Mouse (Mus musculus): ENCODE measurements around the gene Mybpc3. TPM values are rescaled to one million over a fixed set of nuclear protein-coding genes. Genes with fewer than 3 reads are reported as not detected.

Gene Mybpc3
- total RNA-seq, 2 experiments from 2014 or later, result 0.07 TPM; not detected in 1

DNA sequence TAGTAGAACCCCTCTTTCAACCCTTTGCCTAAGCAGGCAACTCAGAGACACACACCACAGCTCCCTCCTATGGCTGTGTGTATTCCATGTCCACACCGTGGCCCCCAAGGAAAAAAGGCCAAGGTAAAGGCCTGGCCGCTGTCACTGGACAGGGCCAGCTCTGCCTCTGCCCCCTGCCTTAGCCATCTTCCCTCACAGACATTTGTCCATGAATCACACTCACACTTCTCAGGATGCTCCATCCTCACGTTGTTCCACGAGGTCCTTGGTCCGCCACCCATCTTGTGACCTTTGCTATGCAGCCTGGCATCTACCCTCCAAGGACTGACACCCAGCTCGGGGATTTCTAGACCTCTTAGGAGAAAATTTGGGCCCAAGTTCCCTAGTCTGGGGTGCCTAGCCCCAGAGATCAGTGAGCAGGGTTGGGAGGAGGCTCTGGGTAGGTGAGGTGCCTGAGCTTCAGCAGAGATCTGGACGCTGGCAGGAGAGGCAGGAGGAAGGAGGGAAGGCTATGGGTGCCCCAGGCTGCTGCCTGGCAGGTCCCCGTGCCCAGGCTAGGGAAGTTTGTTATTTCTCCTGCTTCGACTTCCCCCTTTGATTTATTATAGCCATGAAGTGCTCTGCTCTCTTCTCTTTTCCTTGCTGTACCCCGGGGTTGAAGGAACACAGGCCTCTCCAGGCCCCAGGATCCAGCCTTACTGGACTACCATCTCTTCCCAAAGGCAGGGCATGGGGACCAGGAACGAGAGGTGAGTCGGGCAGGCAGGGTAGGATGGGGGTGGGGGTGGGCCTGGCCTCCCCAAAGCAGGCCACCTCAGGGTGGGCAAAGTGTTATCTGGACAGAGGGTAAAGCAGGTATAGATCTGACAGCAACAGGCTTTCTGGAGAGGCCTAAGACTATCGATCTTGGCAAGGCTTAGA is 35.9 kb upstream of the Mybpc3 start, which contains the start of gene Spi1:
Spi1 (plus strand) TSS at position 616 of the 921 bp plus-strand sequence.
- H3K27ac ChIP-seq, result peak within 1 kb of the TSS; percentile 68
- no peak for TF ChIP-seq CTCF (conservative IDR thresholded peaks at IDR 0.05)
- H3K4me3 ChIP-seq, result no peak within 1 kb of the TSS
- DNase-seq (ENCODE audit: low spot score in 2 of 2), result no peak

DNA sequence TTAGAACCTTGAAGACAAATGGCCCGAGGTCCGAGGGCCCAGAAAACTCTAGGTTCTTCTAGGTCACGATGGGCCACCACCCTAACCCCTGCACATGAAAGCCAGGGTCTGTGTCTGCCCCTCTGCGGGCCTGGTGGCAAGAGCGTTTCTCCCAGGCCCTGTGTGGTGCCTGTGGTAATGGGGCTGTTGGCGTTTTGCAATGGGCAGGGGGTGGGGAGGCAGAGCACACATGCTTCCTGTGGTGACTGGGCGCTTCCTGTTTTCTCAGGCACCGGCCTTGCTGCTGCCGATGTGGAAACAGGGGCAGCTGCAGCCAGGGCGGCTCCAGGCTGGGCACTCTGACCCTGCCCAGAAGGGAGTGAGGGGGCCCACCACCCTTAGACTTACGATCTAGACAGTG is 35.1 kb upstream of the Mybpc3 start:
- no peak for TF ChIP-seq CTCF (conservative IDR thresholded peaks at IDR 0.05)
- peak overlapping the region; percentile 68 for H3K27ac ChIP-seq
- H3K4me3 ChIP-seq, result no peak overlapping the region
- no peak for DNase-seq (ENCODE audit: low spot score in 2 of 2)

DNA sequence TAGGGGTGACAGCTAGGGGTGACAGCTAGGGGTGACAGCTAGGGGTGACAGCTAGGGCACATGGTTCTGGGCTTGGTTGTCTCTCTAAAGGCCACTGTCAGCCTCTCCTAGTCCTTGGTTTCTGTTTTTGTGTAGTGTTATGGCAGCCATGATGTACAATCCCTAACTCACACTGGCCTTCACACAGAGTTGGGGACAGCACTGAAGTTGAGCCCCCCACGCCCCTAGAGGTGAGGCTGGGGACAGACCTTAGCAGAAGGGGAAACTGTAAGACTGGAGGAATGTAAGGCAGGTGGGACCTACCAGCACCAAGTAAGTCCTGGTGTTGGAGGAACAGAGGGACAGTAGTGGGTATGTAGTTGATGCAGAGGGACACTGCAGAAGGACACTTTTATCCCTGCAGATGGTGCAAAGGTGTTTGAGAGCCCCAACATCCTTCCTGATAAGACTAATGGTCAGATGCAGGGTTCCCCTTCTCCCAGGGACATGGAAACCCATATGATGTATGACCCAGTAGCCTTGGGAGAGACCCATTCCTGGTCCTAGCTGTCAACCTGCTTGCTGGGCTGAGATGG is 34.5 kb upstream of the Mybpc3 start:
- peak overlapping the region; percentile 68 for H3K27ac ChIP-seq
- no peak for TF ChIP-seq CTCF (conservative IDR thresholded peaks at IDR 0.05)
- no peak for DNase-seq (ENCODE audit: low spot score in 2 of 2)
- H3K4me3 ChIP-seq, result no peak overlapping the region

DNA sequence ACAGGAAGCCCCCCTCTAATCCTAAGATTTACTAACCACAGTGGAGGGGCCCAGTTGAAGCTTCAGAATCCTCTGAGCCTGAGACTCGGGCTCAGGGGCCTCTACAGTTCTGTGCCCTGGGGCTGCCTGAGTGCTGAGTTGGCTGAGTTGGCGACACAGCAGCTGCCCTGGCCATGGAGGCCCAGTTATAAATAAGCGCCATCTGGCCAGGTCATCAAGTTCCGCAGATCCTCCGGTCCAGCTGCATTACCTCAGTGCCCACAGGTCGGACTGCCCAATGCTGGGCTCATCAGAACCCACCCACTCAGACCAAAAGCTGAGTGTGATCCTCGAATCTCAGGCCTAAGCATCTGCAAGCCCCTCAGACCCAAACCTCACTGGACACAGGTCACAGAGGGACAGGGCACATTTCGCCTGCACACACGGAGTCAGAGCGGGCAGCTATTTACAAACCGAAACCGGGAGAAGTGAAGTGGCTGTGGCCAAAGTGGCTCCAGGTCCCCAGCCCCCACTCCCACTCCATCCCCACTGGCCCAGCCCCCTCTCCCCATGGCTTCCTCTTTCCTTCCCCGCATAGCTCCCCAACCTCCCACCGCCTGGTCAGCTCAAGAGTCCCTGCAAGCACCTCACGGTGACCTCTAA is 33.6 kb upstream of the Mybpc3 start:
- DNase-seq (ENCODE audit: low spot score in 2 of 2), result no peak
- peak overlapping the region; percentile 68 for H3K27ac ChIP-seq

DNA sequence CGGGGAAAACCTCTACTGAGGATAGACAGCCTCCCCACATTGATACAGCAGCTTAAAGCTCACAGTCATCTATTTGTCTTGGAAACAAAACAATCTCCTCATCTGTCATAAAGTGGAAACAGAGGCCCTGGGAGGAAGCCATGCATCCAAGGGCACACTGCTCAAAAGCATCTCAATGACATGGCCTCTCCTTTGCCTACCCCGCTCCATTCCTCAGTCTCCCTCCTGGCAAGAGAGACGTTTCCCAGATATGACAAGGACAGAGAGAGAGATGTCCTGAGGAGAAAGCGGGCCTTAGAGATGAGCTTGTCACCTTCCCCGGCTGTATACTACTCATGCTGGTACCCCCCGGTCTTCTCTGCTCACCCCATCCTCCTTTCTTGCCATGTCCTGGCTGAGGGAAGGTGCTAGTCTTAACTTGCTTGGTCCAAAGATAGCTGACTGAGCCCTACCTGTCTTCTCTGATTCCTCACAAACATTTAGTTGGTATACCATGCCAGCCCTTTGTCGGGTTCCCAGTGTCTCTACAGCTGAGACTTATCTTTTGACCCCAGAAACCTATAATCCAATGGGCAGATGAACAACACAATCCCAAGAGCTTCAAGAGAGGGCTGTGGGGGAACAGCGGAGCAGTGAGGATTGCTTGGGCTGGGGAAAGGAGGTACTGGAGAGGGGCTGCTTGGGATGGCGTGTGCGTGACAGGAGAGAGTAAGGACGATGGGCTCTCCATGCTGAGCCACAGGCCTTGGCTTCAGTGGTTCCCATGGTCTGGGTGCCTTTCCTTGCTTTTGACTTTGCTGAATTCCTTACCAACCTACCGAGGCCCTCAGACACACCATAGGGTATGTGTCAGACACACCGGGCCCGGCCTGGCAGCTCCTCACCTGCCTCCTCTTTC is 32.2 kb upstream of the Mybpc3 start:
- TF ChIP-seq CTCF (conservative IDR thresholded peaks at IDR 0.05), result no peak
- H3K4me3 ChIP-seq, result no peak overlapping the region
- no peak for DNase-seq (ENCODE audit: low spot score in 2 of 2)
- no peak overlapping the region for H3K27ac ChIP-seq

More for the DNA sequence above, 33.6 kb upstream of the Mybpc3 start:
- no peak overlapping the region for H3K4me3 ChIP-seq
- TF ChIP-seq CTCF (conservative IDR thresholded peaks at IDR 0.05), result no peak

DNA sequence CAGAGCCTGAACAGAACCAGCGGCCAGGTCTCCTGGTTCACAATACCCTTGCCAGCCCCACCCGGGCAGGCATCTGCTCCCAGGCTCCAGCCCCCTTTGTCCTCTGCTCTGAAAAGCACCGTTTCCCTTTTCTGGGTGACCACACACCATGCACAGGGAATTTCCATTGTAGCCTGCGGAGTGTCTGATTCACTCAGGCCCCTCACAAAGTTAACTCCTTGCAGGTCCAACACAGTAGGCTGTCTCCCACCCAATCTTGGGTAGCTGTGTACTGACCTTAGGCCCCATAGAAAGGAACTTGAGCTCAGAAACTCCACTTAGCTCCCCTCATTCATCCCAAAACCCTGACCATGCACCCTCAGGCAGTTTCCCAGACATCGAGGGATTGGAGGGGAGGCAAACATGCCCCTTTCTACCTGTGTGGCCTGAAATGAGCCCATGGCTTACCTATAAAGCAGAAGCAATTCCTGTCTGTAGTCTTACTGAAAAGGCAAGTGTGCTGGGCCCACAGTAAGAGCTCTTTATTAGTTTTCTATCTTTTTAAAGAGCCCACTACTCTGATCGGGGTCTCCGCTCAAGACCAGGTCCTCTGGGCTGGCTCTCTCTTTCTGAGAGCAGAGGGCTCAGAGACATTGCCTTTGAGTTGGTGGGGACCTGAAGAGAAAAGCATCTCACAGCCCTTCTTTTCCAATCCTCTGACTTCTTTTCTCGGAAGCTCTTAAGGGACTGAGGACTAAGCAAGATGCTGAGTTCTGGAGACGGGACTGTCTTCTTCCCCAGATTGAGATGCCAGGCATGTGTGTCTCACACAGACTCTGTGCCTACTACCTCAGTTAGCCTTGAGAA is 31.3 kb upstream of the Mybpc3 start:
- DNase-seq (ENCODE audit: low spot score in 2 of 2), result no peak
- TF ChIP-seq CTCF (conservative IDR thresholded peaks at IDR 0.05), result no peak
- H3K4me3 ChIP-seq, result no peak overlapping the region
- H3K27ac ChIP-seq, result peak overlapping the region; percentile 23; the same call in 1 of the 2 replicates

DNA sequence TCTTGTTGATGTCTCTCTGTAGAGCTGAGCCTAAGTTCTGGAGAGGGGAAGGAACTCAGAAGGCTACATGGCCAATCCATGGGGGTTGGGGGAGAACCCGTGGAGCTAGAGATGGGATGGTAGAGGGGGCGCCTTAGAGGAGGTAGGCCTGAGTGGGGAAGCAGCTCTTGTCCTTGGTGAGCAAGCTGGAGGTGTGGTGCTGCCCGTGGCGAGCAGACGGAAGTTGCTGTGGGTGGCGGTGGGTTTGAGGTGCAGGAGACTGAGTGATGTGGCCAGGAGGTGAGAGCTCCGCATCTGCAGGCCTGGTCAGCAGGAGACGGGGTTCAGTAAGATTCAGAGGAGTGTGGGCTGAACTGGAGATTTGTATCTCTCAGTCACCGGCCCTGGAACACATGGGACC is 30.5 kb upstream of the Mybpc3 start:
- H3K27ac ChIP-seq, result no peak overlapping the region
- no peak for DNase-seq (ENCODE audit: low spot score in 2 of 2)

DNA sequence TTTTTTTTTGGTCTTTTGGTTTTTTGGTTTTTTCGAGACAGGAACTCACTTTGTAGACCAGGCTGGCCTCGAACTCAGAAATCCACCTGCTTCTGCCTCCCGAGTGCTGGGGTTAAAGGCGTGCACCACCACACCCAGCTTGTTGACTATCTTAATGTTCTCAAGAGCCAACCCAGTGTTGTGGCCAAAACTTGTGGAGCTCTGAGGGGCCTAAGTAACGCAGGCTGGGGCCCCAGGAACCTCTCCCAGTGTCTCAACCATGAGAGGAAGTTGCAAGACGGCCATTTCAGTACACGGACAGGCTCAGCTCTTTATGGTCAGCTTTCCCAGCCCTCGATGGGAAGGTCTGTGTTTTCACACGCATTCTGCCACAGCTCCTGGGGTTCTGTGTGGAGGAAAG is 29.0 kb upstream of the Mybpc3 start:
- no peak for DNase-seq (ENCODE audit: low spot score in 2 of 2)
- Histone ChIP-seq H3K4me3 (no peak overlapping the region), H3K27ac (no peak overlapping the region)
- no peak for TF ChIP-seq CTCF (conservative IDR thresholded peaks at IDR 0.05)

More for the DNA sequence above, 30.5 kb upstream of the Mybpc3 start:
- no peak for TF ChIP-seq CTCF (conservative IDR thresholded peaks at IDR 0.05)
- H3K4me3 ChIP-seq, result no peak overlapping the region

DNA sequence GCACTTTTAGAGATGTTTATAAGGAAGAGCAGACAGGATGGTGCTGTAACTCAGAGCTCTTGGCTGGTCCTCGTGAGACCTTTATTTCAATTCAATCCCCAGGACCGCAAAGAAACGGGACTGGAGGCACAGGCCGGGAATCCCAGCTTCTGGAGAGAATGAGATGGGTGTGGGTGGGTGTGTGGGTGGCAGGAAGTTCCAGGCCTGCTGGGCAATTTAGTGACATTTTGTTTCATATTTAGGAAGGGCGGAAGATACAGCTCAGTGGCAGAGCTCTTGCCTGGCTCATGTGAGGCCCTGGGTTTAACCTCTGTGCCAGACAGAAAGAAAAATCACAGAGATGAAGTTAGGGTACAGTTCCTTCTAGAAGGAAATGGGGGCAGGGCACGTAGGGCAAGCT is 27.7 kb upstream of the Mybpc3 start:
- DNase-seq (ENCODE audit: low spot score in 2 of 2), result no peak
- Histone ChIP-seq H3K27ac (no peak overlapping the region), H3K4me3 (no peak overlapping the region)
- TF ChIP-seq CTCF (conservative IDR thresholded peaks at IDR 0.05), result no peak

DNA sequence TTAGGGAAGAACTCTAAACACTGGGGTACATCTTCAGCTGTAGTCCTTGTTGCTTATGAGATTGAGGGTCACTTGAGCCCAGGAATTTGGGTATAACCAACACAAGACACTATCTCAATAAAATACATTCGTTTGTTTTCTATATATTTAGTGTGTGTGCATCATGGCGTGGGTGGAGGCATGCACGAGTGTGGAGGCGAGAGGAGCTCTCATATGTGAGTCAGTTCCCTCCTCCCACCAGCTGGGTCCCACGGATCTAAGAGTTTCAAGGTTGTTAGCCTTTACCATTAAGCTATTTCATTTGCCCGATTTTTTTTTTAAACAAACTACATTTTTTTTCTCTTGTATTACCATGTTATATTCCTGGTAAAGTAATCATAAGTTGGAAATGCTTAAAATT is 27.1 kb upstream of the Mybpc3 start:
- TF ChIP-seq CTCF (conservative IDR thresholded peaks at IDR 0.05), result 0 out of 2 replicates have a peak, but pooled peaks have one; percentile 5
- Histone ChIP-seq H3K4me3 (no peak overlapping the region), H3K27ac (no peak overlapping the region)
- DNase-seq (ENCODE audit: low spot score in 2 of 2), result no peak

DNA sequence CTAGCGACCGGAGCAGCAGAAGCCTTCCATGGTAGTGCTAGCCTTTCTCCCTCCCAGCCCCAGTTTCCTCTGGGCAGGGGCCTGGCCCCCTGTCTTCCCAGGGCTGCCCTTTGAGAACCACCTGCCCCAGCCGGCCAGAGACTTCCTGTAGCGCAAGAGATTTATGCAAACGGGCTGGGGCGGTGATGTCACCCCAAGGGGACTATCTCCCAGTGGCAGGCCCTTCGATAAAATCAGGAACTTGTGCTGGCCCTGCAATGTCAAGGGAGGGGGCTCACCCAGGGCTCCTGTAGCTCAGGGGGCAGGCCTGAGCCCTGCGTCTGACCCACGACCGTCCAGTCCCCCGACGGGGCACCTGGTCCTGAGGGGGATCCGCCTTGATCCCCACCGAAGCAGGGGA is 21.4 kb upstream of the Mybpc3 start:
- peak overlapping the region; percentile 33 for H3K27ac ChIP-seq
- no peak for DNase-seq (ENCODE audit: low spot score in 2 of 2)
- TF ChIP-seq CTCF (conservative IDR thresholded peaks at IDR 0.05), result no peak
- no peak overlapping the region; the same call in 1 of the 2 replicates for H3K4me3 ChIP-seq
